Mouse (Mus musculus) brain, adult 2 months (tissue): ENCODE data around the gene Olfr898.

ENCODE experiments used
- DNase-seq: peaks from one replicate; pipeline ENCODE4 v3.0.0; 2011; ENCODE audit warnings: low read depth, low spot score

Gene Olfr898

GRCm38 (mm10) chr9:38348111-38348510, at the start of gene Olfr898:
Gene Olfr898, plus strand, starts transcription at chr9:38348411.
- no peak for DNase-seq

DNA sequence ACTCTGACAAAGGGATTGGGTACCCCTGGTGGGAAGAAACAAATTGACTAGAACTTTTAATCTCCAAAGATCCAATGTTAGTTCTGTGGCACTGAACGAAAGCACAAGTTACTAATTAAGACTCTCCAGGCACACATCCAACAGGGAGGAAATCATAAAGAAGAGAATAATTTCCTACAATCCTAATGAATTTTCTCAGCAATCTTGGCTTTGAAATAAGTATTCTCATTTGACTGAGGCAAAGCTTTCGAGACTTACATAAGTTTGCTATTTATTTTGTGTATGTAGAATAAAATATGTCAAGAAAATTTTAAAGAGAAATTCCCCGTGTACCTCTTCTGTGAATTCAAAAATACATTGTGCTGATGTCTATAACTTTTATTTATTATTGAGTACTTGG, 19.5 kb upstream of the Olfr898 start, which contains the start of gene Olfr25:
Gene Olfr25 (plus strand): TSS at position 301 of the 400 bp plus-strand sequence.
- DNase-seq: peak; percentile 4

DNA sequence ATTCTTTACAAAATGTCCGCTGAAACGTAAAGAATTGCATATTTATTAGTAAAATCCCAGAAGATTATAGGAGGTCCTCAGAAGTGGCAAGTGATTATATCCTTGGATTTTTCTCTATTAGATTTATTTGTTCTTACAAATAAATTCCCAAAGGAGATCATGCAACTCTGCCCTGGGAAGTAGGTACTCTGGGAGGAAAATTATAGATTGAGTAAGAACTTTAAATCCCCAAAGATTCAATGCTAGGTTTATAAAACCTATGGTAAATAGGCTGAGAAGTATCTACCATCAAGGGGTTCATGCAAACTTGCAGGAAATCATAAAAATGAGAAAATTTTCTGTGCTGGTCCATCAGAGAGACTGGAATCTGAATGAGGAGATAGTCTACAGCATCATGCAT, 18.4 kb downstream of the Olfr898 start, which contains the start of gene Olfr250:
Gene Olfr250 (plus strand): TSS at position 301 of the 400 bp plus-strand sequence.
- DNase-seq: no peak

GRCm38 (mm10) chr9:38376786-38377185, 28.6 kb downstream of the Olfr898 start, which contains the start of gene Olfr251:
Gene Olfr251, plus strand, starts transcription at chr9:38377086.
- DNase-seq: no peak

GRCm38 (mm10) chr9:38401398-38401797, 53.2 kb downstream of the Olfr898 start, which contains the start of gene Olfr147:
Gene Olfr147, plus strand, starts transcription at chr9:38401698.
- no peak for DNase-seq
